Mouse (Mus musculus) cerebellum, adult 2 months (tissue): Measurements from ENCODE around the gene Acsbg1.

Experiments used
- CTCF ChIP-seq: fragments of 200-500 bp; IDR thresholded peaks from 2 replicates; pipeline ENCODE4 v1.5.1; 2011; ENCODE audit warnings: low read depth, mild to moderate bottlenecking, control low read depth, low read length, moderate library complexity, borderline replicate concordance; ENCODE audit not compliant: insufficient read depth
- POLR2A ChIP-seq: fragments of 200-500 bp; IDR thresholded peaks from 2 replicates; pipeline ENCODE4 v1.6.1; 2011; ENCODE audit warnings: low read length, control low read depth, borderline replicate concordance; ENCODE audit not compliant: insufficient read depth

DNA sequence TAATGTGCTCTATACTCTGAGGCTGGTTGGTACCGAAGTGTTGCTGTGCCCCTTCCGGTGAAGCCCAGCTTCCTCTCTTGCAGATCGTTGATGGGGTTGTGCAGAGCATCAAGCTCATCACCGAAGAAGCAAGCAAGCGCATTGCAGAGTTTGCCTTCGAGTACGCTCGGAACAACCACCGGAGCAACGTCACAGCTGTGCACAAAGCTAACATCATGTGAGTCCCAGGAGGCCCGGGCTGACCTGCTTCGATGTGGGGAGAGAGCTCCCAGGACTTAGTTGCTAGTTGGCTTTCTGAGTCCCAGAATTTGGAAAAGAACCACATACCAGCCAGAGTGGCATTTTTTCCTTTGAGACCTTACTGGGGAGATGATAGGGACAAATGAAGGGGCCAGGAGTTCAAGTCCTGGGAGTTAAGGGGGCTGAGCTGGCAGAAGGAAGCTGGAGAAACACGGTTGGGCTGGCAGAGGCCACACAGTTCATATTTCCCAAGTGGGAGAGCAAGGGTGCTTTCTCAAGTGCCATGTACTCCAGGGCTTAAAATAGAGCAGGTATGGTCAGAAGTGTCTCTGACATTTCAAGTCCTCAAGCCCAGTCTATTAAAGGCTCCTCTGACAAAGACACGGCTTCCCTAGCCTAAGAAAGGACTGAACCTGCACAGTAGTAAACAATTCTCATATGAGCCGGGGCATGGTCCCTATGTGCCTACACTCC lies 64.8 kb downstream of the Acsbg1 start:
- no peak for TF ChIP-seq CTCF
- no peak for TF ChIP-seq POLR2A
